Mouse (Mus musculus): ENCODE results near the gene Rasal1.

GRCm38 (mm10) chr5:120698801-120699391 is 50.3 kb downstream of the Rasal1 start:
- TF ChIP-seq CTCF (IDR thresholded peaks at IDR 0.05; ENCODE audit: low read depth, low read length) (no peak), POLR2A (IDR thresholded peaks at IDR 0.05; ENCODE audit: insufficient read depth, low read length) (no peak), EP300 (IDR thresholded peaks at IDR 0.05; ENCODE audit: insufficient read depth, low read depth, low read length) (no peak)

All from ES-Bruce4 (cell line).